Mouse (Mus musculus): ENCODE results near the gene Mfsd9. TPM values are rescaled to one million over a fixed set of nuclear protein-coding genes. Genes with fewer than 3 reads are reported as not detected.
"Not testable (repeated sequence)": the region's sequence is repeated elsewhere in the genome, so short reads cannot be mapped to it uniquely, and the experiment has no call there.

The Mfsd9 gene
- polyA plus RNA-seq, 1 experiment, result 1.4 TPM

DNA sequence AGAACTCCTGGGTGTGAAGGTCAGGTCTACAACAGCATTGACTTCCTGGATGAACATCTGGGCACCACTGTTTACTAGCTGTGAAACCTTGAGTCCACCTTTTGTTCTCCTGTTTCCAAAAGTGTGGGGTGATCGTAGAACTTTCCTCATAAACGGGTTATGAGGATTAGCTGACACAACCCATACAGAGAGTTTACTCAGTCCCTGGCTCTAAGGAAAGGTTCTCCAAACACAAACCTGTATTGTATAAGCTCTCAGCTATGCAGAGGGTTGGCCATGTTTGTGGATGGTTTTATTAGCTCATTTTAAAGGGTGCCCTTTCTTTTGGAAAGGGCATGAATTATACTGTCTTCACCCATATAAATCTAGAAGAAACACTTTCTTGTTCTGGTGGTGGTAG, 49.7 kb downstream of the Mfsd9 start:
- no peak overlapping the region for H3K9ac ChIP-seq (ENCODE audit: low read depth, poor library complexity, severe bottlenecking)
- H3K36me3 ChIP-seq (ENCODE audit: control insufficient read depth, insufficient read depth, low read length, poor library complexity, severe bottlenecking), result no peaks in the 10 kb centered on the region
- H3K27ac ChIP-seq (ENCODE audit: insufficient read depth, low read length), result no peak overlapping the region
- no peaks in the 10 kb centered on the region; the same call in 1 of the 2 replicates for H3K27me3 ChIP-seq (ENCODE audit: control insufficient read depth, insufficient read depth, low read length, poor library complexity, severe bottlenecking)
- no peak overlapping the region for H3K4me3 ChIP-seq (ENCODE audit: low read depth, low read length)
- no peaks in the 10 kb centered on the region for H3K4me1 ChIP-seq (ENCODE audit: control insufficient read depth, insufficient read depth, low read length)
- TF ChIP-seq POLR2A (IDR thresholded peaks at IDR 0.05; ENCODE audit: insufficient read depth, low read length), result no peak
- H3K9me3 ChIP-seq (replicated peaks; ENCODE audit: control insufficient read depth, insufficient read depth, low read length, poor library complexity, severe bottlenecking), result no peaks in the 10 kb centered on the region; the same call in 1 of the 2 replicates

- not testable (repeated sequence) for H3K36me3 ChIP-seq (ENCODE audit: control insufficient read depth, insufficient read depth, low read length, poor library complexity, severe bottlenecking); H3K27ac ChIP-seq (ENCODE audit: insufficient read depth, low read length); H3K27me3 ChIP-seq (ENCODE audit: control insufficient read depth, insufficient read depth, low read length, poor library complexity, severe bottlenecking); H3K4me1 ChIP-seq (ENCODE audit: control insufficient read depth, insufficient read depth, low read length); H3K9ac ChIP-seq (ENCODE audit: low read depth, poor library complexity, severe bottlenecking); H3K9me3 ChIP-seq (replicated peaks; ENCODE audit: control insufficient read depth, insufficient read depth, low read length, poor library complexity, severe bottlenecking); H3K4me3 ChIP-seq (ENCODE audit: low read depth, low read length)
Observed at GRCm38 (mm10) chr1:40738246-40738645, 52.2 kb downstream of the Mfsd9 start.

DNA sequence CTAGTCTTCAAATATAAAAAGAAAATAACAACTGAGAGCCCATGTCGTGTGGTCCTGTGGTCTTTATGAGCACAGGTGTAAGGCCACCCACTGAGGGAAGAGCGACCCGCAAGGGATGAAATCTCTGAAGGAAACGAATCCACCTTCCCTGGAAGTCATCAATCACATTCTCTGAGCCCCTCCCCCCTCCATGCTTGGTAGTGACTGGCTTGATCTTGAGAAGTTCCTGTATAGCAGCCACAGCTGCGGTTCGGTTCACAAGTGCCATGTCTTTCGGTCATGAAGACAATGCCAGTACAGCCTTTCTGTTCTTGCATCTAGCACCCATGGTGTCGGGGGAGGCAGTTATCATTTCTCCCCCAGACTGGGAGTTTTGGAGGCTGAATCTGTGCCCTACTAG, 52.8 kb downstream of the Mfsd9 start:
- H3K27me3 ChIP-seq (ENCODE audit: control insufficient read depth, insufficient read depth, low read length, poor library complexity, severe bottlenecking), result no peaks in the 10 kb centered on the region
- H3K9ac ChIP-seq (ENCODE audit: low read depth, poor library complexity, severe bottlenecking), result no peak overlapping the region
- no peak overlapping the region for H3K27ac ChIP-seq (ENCODE audit: insufficient read depth, low read length)
- no peaks in the 10 kb centered on the region; the same call in 1 of the 2 replicates for H3K9me3 ChIP-seq (replicated peaks; ENCODE audit: control insufficient read depth, insufficient read depth, low read length, poor library complexity, severe bottlenecking)
- no peaks in the 10 kb centered on the region for H3K36me3 ChIP-seq (ENCODE audit: control insufficient read depth, insufficient read depth, low read length, poor library complexity, severe bottlenecking)
- H3K4me1 ChIP-seq (ENCODE audit: control insufficient read depth, insufficient read depth, low read length), result no peaks in the 10 kb centered on the region
- TF ChIP-seq EP300 (IDR thresholded peaks at IDR 0.05; ENCODE audit: insufficient read depth, low read depth, low read length), result no peak
- no peak for TF ChIP-seq POLR2A (IDR thresholded peaks at IDR 0.05; ENCODE audit: insufficient read depth, low read length)
- no peak for TF ChIP-seq CTCF (IDR thresholded peaks at IDR 0.05; ENCODE audit: low read depth, low read length)
- H3K4me3 ChIP-seq (ENCODE audit: low read depth, low read length), result no peak overlapping the region

- no peak for TF ChIP-seq EP300 (IDR thresholded peaks at IDR 0.05; ENCODE audit: insufficient read depth, low read depth, low read length)
- TF ChIP-seq CTCF (IDR thresholded peaks at IDR 0.05; ENCODE audit: low read depth, low read length), result no peak
- TF ChIP-seq POLR2A (IDR thresholded peaks at IDR 0.05; ENCODE audit: insufficient read depth, low read length), result no peak
- Histone ChIP-seq H3K27me3 (ENCODE audit: control insufficient read depth, insufficient read depth, low read length, poor library complexity, severe bottlenecking) (peaks cover 1% of the 10 kb centered on the region; the same call in 1 of the 2 replicates), H3K36me3 (ENCODE audit: control insufficient read depth, insufficient read depth, low read length, poor library complexity, severe bottlenecking) (no peaks in the 10 kb centered on the region), H3K9ac (ENCODE audit: low read depth, poor library complexity, severe bottlenecking) (no peak overlapping the region), H3K4me3 (ENCODE audit: low read depth, low read length) (no peak overlapping the region), H3K9me3 (replicated peaks; ENCODE audit: control insufficient read depth, insufficient read depth, low read length, poor library complexity, severe bottlenecking) (no peaks in the 10 kb centered on the region), H3K27ac (ENCODE audit: insufficient read depth, low read length) (no peak overlapping the region), H3K4me1 (ENCODE audit: control insufficient read depth, insufficient read depth, low read length) (no peaks in the 10 kb centered on the region)
Observed at GRCm38 (mm10) chr1:40728636-40729035, 61.9 kb downstream of the Mfsd9 start.

GRCm38 (mm10) chr1:40727404-40727803, 63.1 kb downstream of the Mfsd9 start:
- no peak overlapping the region for H3K9ac ChIP-seq (ENCODE audit: low read depth, poor library complexity, severe bottlenecking)
- no peak for TF ChIP-seq POLR2A (IDR thresholded peaks at IDR 0.05; ENCODE audit: insufficient read depth, low read length)
- no peak for TF ChIP-seq CTCF (IDR thresholded peaks at IDR 0.05; ENCODE audit: low read depth, low read length)
- TF ChIP-seq EP300 (IDR thresholded peaks at IDR 0.05; ENCODE audit: insufficient read depth, low read depth, low read length), result no peak

GRCm38 (mm10) chr1:40726051-40726450, 64.4 kb downstream of the Mfsd9 start:
- Histone ChIP-seq H3K36me3 (ENCODE audit: control insufficient read depth, insufficient read depth, low read length, poor library complexity, severe bottlenecking) (no peaks in the 10 kb centered on the region), H3K9ac (ENCODE audit: low read depth, poor library complexity, severe bottlenecking) (no peak overlapping the region), H3K4me3 (ENCODE audit: low read depth, low read length) (no peak overlapping the region), H3K9me3 (replicated peaks; ENCODE audit: control insufficient read depth, insufficient read depth, low read length, poor library complexity, severe bottlenecking) (no peaks in the 10 kb centered on the region), H3K27me3 (ENCODE audit: control insufficient read depth, insufficient read depth, low read length, poor library complexity, severe bottlenecking) (peaks cover 1% of the 10 kb centered on the region; the same call in 1 of the 2 replicates), H3K27ac (ENCODE audit: insufficient read depth, low read length) (no peak overlapping the region), H3K4me1 (ENCODE audit: control insufficient read depth, insufficient read depth, low read length) (no peaks in the 10 kb centered on the region)
- TF ChIP-seq POLR2A (IDR thresholded peaks at IDR 0.05; ENCODE audit: insufficient read depth, low read length), result no peak

More at GRCm38 (mm10) chr1:40727404-40727803, 63.1 kb downstream of the Mfsd9 start:
- no peaks in the 10 kb centered on the region for H3K4me1 ChIP-seq (ENCODE audit: control insufficient read depth, insufficient read depth, low read length)
- no peaks in the 10 kb centered on the region for H3K36me3 ChIP-seq (ENCODE audit: control insufficient read depth, insufficient read depth, low read length, poor library complexity, severe bottlenecking)
- H3K4me3 ChIP-seq (ENCODE audit: low read depth, low read length), result no peak overlapping the region
- peaks cover 1% of the 10 kb centered on the region; the same call in 1 of the 2 replicates for H3K27me3 ChIP-seq (ENCODE audit: control insufficient read depth, insufficient read depth, low read length, poor library complexity, severe bottlenecking)
- no peaks in the 10 kb centered on the region for H3K9me3 ChIP-seq (replicated peaks; ENCODE audit: control insufficient read depth, insufficient read depth, low read length, poor library complexity, severe bottlenecking)
- no peak overlapping the region for H3K27ac ChIP-seq (ENCODE audit: insufficient read depth, low read length)

Other genes starting within 250 kb of the Mfsd9 start
- not detected in 2 replicates for gene Slc9a4, start 210.6 kb downstream of the Mfsd9 start, polyA plus RNA-seq (2011; ENCODE audit: insufficient read depth, insufficient read length, low read depth, missing spikeins)
- gene Slc9a2, start 110.1 kb downstream of the Mfsd9 start, polyA plus RNA-seq (2011; ENCODE audit: insufficient read depth, insufficient read length, low read depth, missing spikeins), result not detected in 2 replicates
- gene Tmem182, start 14.9 kb upstream of the Mfsd9 start, polyA plus RNA-seq (2011; ENCODE audit: insufficient read depth, insufficient read length, low read depth, missing spikeins), result not detected in 2 replicates

All from ES-Bruce4 (cell line).